Mouse (Mus musculus) brain, embryonic 14.5 days (tissue): ENCODE measurements around the gene Meis3.

Source experiments
- CTCF ChIP-seq: fragments of 200-500 bp; IDR thresholded peaks from 2 replicates; pipeline ENCODE4 v1.5.1; 2012; ENCODE audit warnings: inconsistent platforms, mild to moderate bottlenecking, moderate library complexity, borderline replicate concordance; ENCODE audit not compliant: insufficient read depth, insufficient read length; ENCODE audit errors: extremely low read depth
- POLR2A ChIP-seq: fragments of 200-500 bp; IDR thresholded peaks from 2 replicates; pipeline ENCODE4 v1.6.1; 2012; ENCODE audit warnings: mild to moderate bottlenecking, inconsistent platforms, borderline replicate concordance; ENCODE audit not compliant: poor library complexity, insufficient read depth, insufficient read length, severe bottlenecking; ENCODE audit errors: extremely low read depth

GRCm38 (mm10) chr7:16183663-16184062, 8.8 kb downstream of the Meis3 start:
- TF ChIP-seq CTCF, result no peak
- no peak for TF ChIP-seq POLR2A
